Mouse (Mus musculus): ENCODE measurements around the gene Arl6ip4.

Gene Arl6ip4

GRCm38 (mm10) chr5:124093852-124094604, 21.9 kb upstream of the Arl6ip4 start:
- in situ Hi-C loops (cut with MboI, MseI), result no loop called here

- in situ Hi-C loops (cut with MboI, MseI), result no loop called here
Observed at GRCm38 (mm10) chr5:124095077-124095581, 20.8 kb upstream of the Arl6ip4 start.

- in situ Hi-C loops (cut with MboI, MseI), result no loop called here
Observed at GRCm38 (mm10) chr5:124095596-124096232, 20.2 kb upstream of the Arl6ip4 start, which contains the start of gene Abcb9. Gene Abcb9 (minus strand): TSS chr5:124095798.

- in situ Hi-C loops (cut with MboI, MseI), result no loop called here
Observed at GRCm38 (mm10) chr5:124098923-124099322, 17.0 kb upstream of the Arl6ip4 start.

GRCm38 (mm10) chr5:124100128-124101044, 15.5 kb upstream of the Arl6ip4 start:
- in situ Hi-C loops (cut with MboI, MseI), result no loop called here

- in situ Hi-C loops (cut with MboI, MseI), result no loop called here
Observed at GRCm38 (mm10) chr5:124102326-124102725, 13.6 kb upstream of the Arl6ip4 start.

GRCm38 (mm10) chr5:124103020-124103419, 12.9 kb upstream of the Arl6ip4 start:
- in situ Hi-C loops (cut with MboI, MseI), result no loop called here

GRCm38 (mm10) chr5:124103552-124103951, 12.3 kb upstream of the Arl6ip4 start:
- in situ Hi-C loops (cut with MboI, MseI), result no loop called here

- in situ Hi-C loops (cut with MboI, MseI), result no loop called here
Observed at GRCm38 (mm10) chr5:124111077-124111741, 4.7 kb upstream of the Arl6ip4 start.

GRCm38 (mm10) chr5:124111742-124112497, 4.0 kb upstream of the Arl6ip4 start, which contains the start of gene Ogfod2:
Gene Ogfod2 (plus strand): TSS chr5:124112297.
- in situ Hi-C loops (cut with MboI, MseI), result no loop called here

GRCm38 (mm10) chr5:124112531-124112930, 3.4 kb upstream of the Arl6ip4 start:
- in situ Hi-C loops (cut with MboI, MseI), result no loop called here

GRCm38 (mm10) chr5:124113030-124113429, 2.9 kb upstream of the Arl6ip4 start:
- in situ Hi-C loops (cut with MboI, MseI), result no loop called here

- in situ Hi-C loops (cut with MboI, MseI), result no loop called here
Observed at GRCm38 (mm10) chr5:124114276-124115025, 1.4 kb upstream of the Arl6ip4 start.

- in situ Hi-C loops (cut with MboI, MseI), result no loop called here
Observed at GRCm38 (mm10) chr5:124115531-124115930, 358 bp upstream of the Arl6ip4 start.

- in situ Hi-C loops (cut with MboI, MseI), result no loop called here
Observed at GRCm38 (mm10) chr5:124119204-124119603, 3.3 kb downstream of the Arl6ip4 start.

GRCm38 (mm10) chr5:124122357-124122756, 6.5 kb downstream of the Arl6ip4 start:
- in situ Hi-C loops (cut with MboI, MseI), result no loop called here

GRCm38 (mm10) chr5:124125093-124125492, 9.2 kb downstream of the Arl6ip4 start:
- in situ Hi-C loops (cut with MboI, MseI), result no loop called here

- in situ Hi-C loops (cut with MboI, MseI), result no loop called here
Observed at GRCm38 (mm10) chr5:124134261-124134660, 18.4 kb downstream of the Arl6ip4 start.

GRCm38 (mm10) chr5:124138066-124138465, 22.2 kb downstream of the Arl6ip4 start:
- in situ Hi-C loops (cut with MboI, MseI), result no loop called here

- in situ Hi-C loops (cut with MboI, MseI), result no loop called here
Observed at GRCm38 (mm10) chr5:124149028-124149427, 33.1 kb downstream of the Arl6ip4 start.

Measured in T-helper 2 cell (primary cell).